Mouse (Mus musculus): ENCODE data around the gene Prg3. TPM values are rescaled to one million over a fixed set of nuclear protein-coding genes. Genes with fewer than 3 reads are reported as not detected.

Gene Prg3
- polyA plus RNA-seq, 1 experiment, result not detected

DNA sequence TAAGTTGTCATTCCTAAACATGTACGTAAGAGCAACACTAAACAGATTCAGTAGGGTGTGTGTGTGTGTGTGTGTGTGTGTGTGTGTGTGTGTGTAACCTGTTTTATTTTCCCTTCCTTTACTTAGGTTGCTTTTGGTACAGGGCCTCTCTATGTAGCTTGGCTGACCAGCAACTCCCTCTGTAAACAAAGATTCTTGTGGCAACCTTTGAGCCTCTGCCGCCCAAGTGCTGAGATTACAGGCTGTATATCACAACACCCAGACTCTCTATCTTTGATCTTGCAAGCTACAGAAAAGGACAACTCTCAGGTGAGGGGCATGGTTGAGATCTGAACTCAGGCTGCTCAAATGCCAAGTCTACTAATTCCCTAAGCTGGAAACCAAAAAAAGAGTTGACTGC, 21.2 kb downstream of the Prg3 start:
- TF ChIP-seq POLR2A (IDR thresholded peaks at IDR 0.05; ENCODE audit: insufficient read depth, low read length) (no peak), EP300 (IDR thresholded peaks at IDR 0.05; ENCODE audit: insufficient read depth, low read depth, low read length) (no peak), CTCF (IDR thresholded peaks at IDR 0.05; ENCODE audit: low read depth, low read length) (no peak)
- Histone ChIP-seq H3K9ac (ENCODE audit: low read depth, poor library complexity, severe bottlenecking) (no peak overlapping the region), H3K27ac (ENCODE audit: insufficient read depth, low read length) (no peak overlapping the region), H3K9me3 (replicated peaks; ENCODE audit: control insufficient read depth, insufficient read depth, low read length, poor library complexity, severe bottlenecking) (no peaks in the 10 kb centered on the region), H3K4me3 (ENCODE audit: low read depth, low read length) (no peak overlapping the region), H3K27me3 (ENCODE audit: control insufficient read depth, insufficient read depth, low read length, poor library complexity, severe bottlenecking) (no peaks in the 10 kb centered on the region), H3K4me1 (ENCODE audit: control insufficient read depth, insufficient read depth, low read length) (no peaks in the 10 kb centered on the region), H3K36me3 (ENCODE audit: control insufficient read depth, insufficient read depth, low read length, poor library complexity, severe bottlenecking) (no peaks in the 10 kb centered on the region)

DNA sequence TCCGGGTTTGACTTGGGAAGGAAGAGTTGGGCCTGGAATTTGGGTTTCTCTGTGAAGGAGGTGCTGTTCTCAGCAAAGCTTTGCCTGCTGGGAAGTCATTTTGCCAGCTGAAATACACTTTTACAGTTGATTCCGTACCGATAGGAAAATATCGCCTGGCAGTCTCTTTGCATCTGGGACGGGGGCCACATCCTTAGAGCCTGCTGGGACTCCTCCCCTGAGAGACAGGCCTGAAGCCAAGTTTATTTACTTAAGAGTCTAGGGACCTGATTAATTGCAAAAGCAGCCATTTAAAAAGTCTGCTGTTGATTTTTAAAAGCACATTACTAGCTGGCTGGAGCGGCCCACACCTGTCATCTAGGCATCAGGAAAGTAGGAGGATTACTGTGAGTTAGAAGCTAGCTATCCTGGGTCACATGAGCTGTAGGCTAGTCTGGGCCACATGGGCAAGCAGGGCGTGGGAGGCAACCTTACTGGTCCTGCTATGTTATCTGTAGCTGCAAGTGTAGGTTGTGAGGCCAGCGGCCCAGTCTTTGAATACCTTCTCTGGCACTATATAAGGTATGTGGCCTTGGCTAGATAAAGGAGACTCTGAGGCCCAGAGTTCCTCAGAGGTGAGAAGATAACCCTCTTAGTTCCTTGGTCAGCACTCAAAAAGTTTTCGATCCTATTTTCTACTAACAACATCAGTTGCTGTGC, 24.0 kb downstream of the Prg3 start:
- H3K4me1 ChIP-seq (ENCODE audit: control insufficient read depth, insufficient read depth, low read length), result no peaks in the 10 kb centered on the region
- TF ChIP-seq CTCF (IDR thresholded peaks at IDR 0.05; ENCODE audit: low read depth, low read length) (no peak), POLR2A (IDR thresholded peaks at IDR 0.05; ENCODE audit: insufficient read depth, low read length) (no peak), EP300 (IDR thresholded peaks at IDR 0.05; ENCODE audit: insufficient read depth, low read depth, low read length) (no peak)
- no peaks in the 10 kb centered on the region for H3K36me3 ChIP-seq (ENCODE audit: control insufficient read depth, insufficient read depth, low read length, poor library complexity, severe bottlenecking)

DNA sequence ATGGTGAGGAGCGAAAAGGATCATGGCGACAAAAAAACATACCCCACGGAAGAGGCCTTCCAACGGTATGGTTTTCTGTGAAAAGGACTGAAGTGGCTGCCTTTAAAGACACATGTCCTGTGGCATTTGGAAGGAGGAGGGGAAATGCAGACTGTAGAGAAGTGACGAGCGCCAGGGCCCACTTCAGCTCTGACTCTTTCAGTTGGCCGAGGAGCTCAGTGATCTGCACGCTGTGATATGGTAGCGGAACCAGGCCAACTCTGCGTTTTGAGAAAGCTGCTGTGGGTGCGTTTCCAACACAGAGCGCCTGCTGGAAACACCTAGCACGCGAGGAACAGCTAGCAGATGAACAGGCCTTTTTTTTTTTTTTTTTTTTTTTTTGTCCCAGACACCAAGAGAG, 24.7 kb downstream of the Prg3 start:
- TF ChIP-seq CTCF (IDR thresholded peaks at IDR 0.05; ENCODE audit: low read depth, low read length), result no peak
- no peak for TF ChIP-seq EP300 (IDR thresholded peaks at IDR 0.05; ENCODE audit: insufficient read depth, low read depth, low read length)
- TF ChIP-seq POLR2A (IDR thresholded peaks at IDR 0.05; ENCODE audit: insufficient read depth, low read length), result no peak
- Histone ChIP-seq H3K4me1 (ENCODE audit: control insufficient read depth, insufficient read depth, low read length) (no peaks in the 10 kb centered on the region), H3K9ac (ENCODE audit: low read depth, poor library complexity, severe bottlenecking) (no peak overlapping the region), H3K27ac (ENCODE audit: insufficient read depth, low read length) (no peak overlapping the region), H3K27me3 (ENCODE audit: control insufficient read depth, insufficient read depth, low read length, poor library complexity, severe bottlenecking) (no peaks in the 10 kb centered on the region), H3K9me3 (replicated peaks; ENCODE audit: control insufficient read depth, insufficient read depth, low read length, poor library complexity, severe bottlenecking) (no peaks in the 10 kb centered on the region), H3K4me3 (ENCODE audit: low read depth, low read length) (no peak overlapping the region), H3K36me3 (ENCODE audit: control insufficient read depth, insufficient read depth, low read length, poor library complexity, severe bottlenecking) (no peaks in the 10 kb centered on the region)

More for the DNA sequence above, 24.0 kb downstream of the Prg3 start:
- Histone ChIP-seq H3K4me3 (ENCODE audit: low read depth, low read length) (no peak overlapping the region), H3K9me3 (replicated peaks; ENCODE audit: control insufficient read depth, insufficient read depth, low read length, poor library complexity, severe bottlenecking) (no peaks in the 10 kb centered on the region), H3K27me3 (ENCODE audit: control insufficient read depth, insufficient read depth, low read length, poor library complexity, severe bottlenecking) (no peaks in the 10 kb centered on the region), H3K27ac (ENCODE audit: insufficient read depth, low read length) (no peak overlapping the region), H3K9ac (ENCODE audit: low read depth, poor library complexity, severe bottlenecking) (no peak overlapping the region)

- Histone ChIP-seq H3K4me1 (ENCODE audit: control insufficient read depth, insufficient read depth, low read length) (no peaks in the 10 kb centered on the region), H3K4me3 (ENCODE audit: low read depth, low read length) (no peak overlapping the region), H3K36me3 (ENCODE audit: control insufficient read depth, insufficient read depth, low read length, poor library complexity, severe bottlenecking) (no peaks in the 10 kb centered on the region), H3K9ac (ENCODE audit: low read depth, poor library complexity, severe bottlenecking) (no peak overlapping the region), H3K27ac (ENCODE audit: insufficient read depth, low read length) (no peak overlapping the region), H3K9me3 (replicated peaks; ENCODE audit: control insufficient read depth, insufficient read depth, low read length, poor library complexity, severe bottlenecking) (no peaks in the 10 kb centered on the region), H3K27me3 (ENCODE audit: control insufficient read depth, insufficient read depth, low read length, poor library complexity, severe bottlenecking) (no peaks in the 10 kb centered on the region)
- TF ChIP-seq EP300 (IDR thresholded peaks at IDR 0.05; ENCODE audit: insufficient read depth, low read depth, low read length), result no peak
- no peak for TF ChIP-seq POLR2A (IDR thresholded peaks at IDR 0.05; ENCODE audit: insufficient read depth, low read length)
- no peak for TF ChIP-seq CTCF (IDR thresholded peaks at IDR 0.05; ENCODE audit: low read depth, low read length)
Observed at GRCm38 (mm10) chr2:85013826-85014587, 26.0 kb downstream of the Prg3 start.

- H3K9me3 ChIP-seq (replicated peaks; ENCODE audit: control insufficient read depth, insufficient read depth, low read length, poor library complexity, severe bottlenecking), result no peaks in the 10 kb centered on the region
- H3K9ac ChIP-seq (ENCODE audit: low read depth, poor library complexity, severe bottlenecking), result no peak overlapping the region
- H3K27ac ChIP-seq (ENCODE audit: insufficient read depth, low read length), result no peak overlapping the region
- no peaks in the 10 kb centered on the region for H3K4me1 ChIP-seq (ENCODE audit: control insufficient read depth, insufficient read depth, low read length)
- no peaks in the 10 kb centered on the region for H3K27me3 ChIP-seq (ENCODE audit: control insufficient read depth, insufficient read depth, low read length, poor library complexity, severe bottlenecking)
- no peak for TF ChIP-seq EP300 (IDR thresholded peaks at IDR 0.05; ENCODE audit: insufficient read depth, low read depth, low read length)
- TF ChIP-seq CTCF (IDR thresholded peaks at IDR 0.05; ENCODE audit: low read depth, low read length), result no peak
- no peak for TF ChIP-seq POLR2A (IDR thresholded peaks at IDR 0.05; ENCODE audit: insufficient read depth, low read length)
- no peak overlapping the region for H3K4me3 ChIP-seq (ENCODE audit: low read depth, low read length)
- H3K36me3 ChIP-seq (ENCODE audit: control insufficient read depth, insufficient read depth, low read length, poor library complexity, severe bottlenecking), result no peaks in the 10 kb centered on the region
Observed at GRCm38 (mm10) chr2:85014588-85014982, 26.6 kb downstream of the Prg3 start.

DNA sequence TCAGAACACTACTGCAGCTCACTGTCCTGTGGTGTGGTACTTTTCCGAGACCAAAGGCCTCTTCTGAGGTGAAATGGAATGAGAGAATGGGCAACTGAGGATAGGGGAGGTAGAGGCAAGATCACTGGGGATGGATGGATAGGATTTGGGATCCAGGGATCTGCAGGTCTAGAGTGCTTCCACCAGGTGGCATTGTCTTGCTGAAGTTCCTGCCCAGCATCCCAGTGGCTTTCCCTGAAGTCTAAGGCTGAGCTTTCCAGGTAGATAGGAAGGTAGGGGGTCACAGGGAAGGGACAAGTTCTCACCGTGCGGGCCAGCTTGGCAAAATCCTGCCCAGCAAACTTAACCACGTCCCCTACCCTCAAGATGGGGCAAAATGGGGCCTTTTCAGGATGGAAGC, 34.0 kb downstream of the Prg3 start:
- no peaks in the 10 kb centered on the region for H3K27me3 ChIP-seq (ENCODE audit: control insufficient read depth, insufficient read depth, low read length, poor library complexity, severe bottlenecking)
- H3K9me3 ChIP-seq (replicated peaks; ENCODE audit: control insufficient read depth, insufficient read depth, low read length, poor library complexity, severe bottlenecking), result no peaks in the 10 kb centered on the region
- no peak overlapping the region for H3K27ac ChIP-seq (ENCODE audit: insufficient read depth, low read length)
- TF ChIP-seq CTCF (IDR thresholded peaks at IDR 0.05; ENCODE audit: low read depth, low read length) (peak; percentile 86), EP300 (IDR thresholded peaks at IDR 0.05; ENCODE audit: insufficient read depth, low read depth, low read length) (no peak), POLR2A (IDR thresholded peaks at IDR 0.05; ENCODE audit: insufficient read depth, low read length) (no peak)
- no peak overlapping the region for H3K9ac ChIP-seq (ENCODE audit: low read depth, poor library complexity, severe bottlenecking)
- H3K4me1 ChIP-seq (ENCODE audit: control insufficient read depth, insufficient read depth, low read length), result no peaks in the 10 kb centered on the region
- no peak overlapping the region for H3K4me3 ChIP-seq (ENCODE audit: low read depth, low read length)
- H3K36me3 ChIP-seq (ENCODE audit: control insufficient read depth, insufficient read depth, low read length, poor library complexity, severe bottlenecking), result no peaks in the 10 kb centered on the region

Data from ES-Bruce4 (cell line).